Mouse (Mus musculus) liver, embryonic 13.5 days (tissue): ENCODE measurements around the gene Fgfr2. TPM values are rescaled to one million over a fixed set of nuclear protein-coding genes. Genes with fewer than 3 reads are reported as not detected.
A peak's percentile ranks its signal among the peaks of the same experiment; 100 is the strongest.

Source experiments
- ATAC-seq: fragments of 200-750 bp; cut with Nextera tagmentation; 2 replicates; pipeline ENCODE4 v1.8.0; 2017; ENCODE audit warnings: low read depth, mild to moderate bottlenecking, moderate number of reproducible peaks, moderate library complexity
- DNase-seq: peaks from one replicate; pipeline ENCODE4 v3.0.0; 2022
- H3K27ac ChIP-seq: fragments of 300-500 bp; sonication (generic); 2 replicates; pipeline ENCODE4 v1.5.1; 2015; ENCODE audit warnings: moderate library complexity, mild to moderate bottlenecking, inconsistent platforms
- H3K27me3 ChIP-seq: fragments of 300-500 bp; sonication (generic); 2 replicates; pipeline ENCODE4 v1.6.1; 2015; ENCODE audit warnings: mild to moderate bottlenecking, inconsistent platforms
- H3K36me3 ChIP-seq: fragments of 300-500 bp; sonication (generic); 2 replicates; pipeline ENCODE4 v1.6.1; 2015; ENCODE audit warnings: mild to moderate bottlenecking, inconsistent platforms
- H3K4me1 ChIP-seq: fragments of 300-500 bp; sonication (generic); replicated peaks from 2 replicates; pipeline ENCODE4 v1.6.1; 2015; ENCODE audit warnings: inconsistent platforms
- H3K4me2 ChIP-seq: fragments of 300-500 bp; sonication (generic); 2 replicates; pipeline ENCODE4 v1.6.1; 2015; ENCODE audit warnings: inconsistent platforms, mild to moderate bottlenecking, moderate library complexity
- H3K4me3 ChIP-seq: fragments of 300-500 bp; sonication (generic); replicated peaks from 2 replicates; pipeline ENCODE4 v1.5.1; 2015; ENCODE audit warnings: mild to moderate bottlenecking, inconsistent platforms
- H3K9ac ChIP-seq: fragments of 300-500 bp; sonication (generic); 2 replicates; pipeline ENCODE4 v1.6.1; 2015; ENCODE audit warnings: mild to moderate bottlenecking, inconsistent platforms
- H3K9me3 ChIP-seq: fragments of 300-500 bp; sonication (generic); replicated peaks from 2 replicates; pipeline ENCODE4 v1.6.1; 2016; ENCODE audit warnings: inconsistent platforms
- WGBS: fragments of 180-500 bp; shearing (Covaris S2); methylation state at CpG from one replicate; pipeline ENCODE4 v1.1.7; 2015; ENCODE audit not compliant: insufficient replicate concordance; 5-methylcytosine and 5-hydroxymethylcytosine counted together
- polyA plus RNA-seq: library from polyadenylated mRNA; unstranded; fragments of >200 nt; fragmentation: Nextera tagmentation; extraction: Ambion mirVana; gene quantifications from 2 replicates; pipeline ENCODE4 v1.2.1, GENCODE M21; 2015

Gene Fgfr2
- polyA plus RNA-seq, 1 experiment from 2014 or later: 8.9 TPM

GRCm38 (mm10) chr7:132764896-132765491, 358.2 kb downstream of the Fgfr2 start:
- Histone ChIP-seq H3K4me3 (no peak overlapping the region), H3K4me2 (0 out of 2 replicates have a peak overlapping the region, but pooled peaks have one; percentile 59), H3K9ac (peak overlapping the region; percentile 62), H3K36me3 (peaks cover 77% of the 10 kb centered on the region), H3K27me3 (no peaks in the 10 kb centered on the region), H3K9me3 (no peaks in the 10 kb centered on the region), H3K27ac (peak overlapping the region; percentile 94), H3K4me1 (peaks cover 74% of the 10 kb centered on the region)
- 75% methylated on average over 4 of the region's 4 CpGs for WGBS
- DNase-seq (no peak), ATAC-seq (no peak)

GRCm38 (mm10) chr7:132764314-132764713, 358.8 kb downstream of the Fgfr2 start:
- Histone ChIP-seq H3K4me3 (no peak overlapping the region), H3K9me3 (no peaks in the 10 kb centered on the region), H3K36me3 (peaks cover 77% of the 10 kb centered on the region), H3K4me2 (no peak overlapping the region), H3K9ac (0 out of 2 replicates have a peak overlapping the region, but pooled peaks have one; percentile 62), H3K27me3 (no peaks in the 10 kb centered on the region), H3K4me1 (peaks cover 67% of the 10 kb centered on the region), H3K27ac (peak overlapping the region; percentile 94)
- no peak for DNase-seq
- 91% methylated on average over 4 of the region's 4 CpGs for WGBS
- ATAC-seq: no peak

GRCm38 (mm10) chr7:132763911-132764310, 359.2 kb downstream of the Fgfr2 start:
- no peaks in the 10 kb centered on the region for H3K9me3 ChIP-seq
- ATAC-seq: no peak
- DNase-seq: no peak
- no peak overlapping the region for H3K4me3 ChIP-seq
- H3K27me3 ChIP-seq: no peaks in the 10 kb centered on the region
- no peak overlapping the region for H3K9ac ChIP-seq
- H3K36me3 ChIP-seq: peaks cover 77% of the 10 kb centered on the region
- peak overlapping the region; percentile 47 for H3K27ac ChIP-seq
- peaks cover 63% of the 10 kb centered on the region for H3K4me1 ChIP-seq
- H3K4me2 ChIP-seq: no peak overlapping the region
- 86% methylated on average over 5 of the region's 5 CpGs for whole genome bisulfite sequencing

GRCm38 (mm10) chr7:132763351-132763750, 359.8 kb downstream of the Fgfr2 start:
- H3K27ac ChIP-seq: peak overlapping the region; percentile 50
- H3K36me3 ChIP-seq: peaks cover 77% of the 10 kb centered on the region
- H3K27me3 ChIP-seq: no peaks in the 10 kb centered on the region
- H3K4me3 ChIP-seq: no peak overlapping the region
- peak overlapping the region; percentile 7; the same call in 1 of the 2 replicates for H3K9ac ChIP-seq
- ATAC-seq (no peak), DNase-seq (no peak)
- no peaks in the 10 kb centered on the region for H3K9me3 ChIP-seq
- H3K4me1 ChIP-seq: peaks cover 58% of the 10 kb centered on the region
- WGBS: 85% methylated on average over 6 of the region's 6 CpGs
- no peak overlapping the region for H3K4me2 ChIP-seq

GRCm38 (mm10) chr7:132761409-132761808, 361.7 kb downstream of the Fgfr2 start:
- 79% methylated on average over 2 of the region's 2 CpGs for WGBS
- Histone ChIP-seq H3K9ac (no peak overlapping the region), H3K36me3 (peaks cover 84% of the 10 kb centered on the region), H3K9me3 (no peaks in the 10 kb centered on the region), H3K27me3 (no peaks in the 10 kb centered on the region), H3K4me2 (no peak overlapping the region), H3K4me3 (no peak overlapping the region), H3K4me1 (peaks cover 47% of the 10 kb centered on the region), H3K27ac (no peak overlapping the region)
- DNase-seq (no peak), ATAC-seq (no peak)

GRCm38 (mm10) chr7:132760589-132761180, 362.5 kb downstream of the Fgfr2 start:
- Histone ChIP-seq H3K4me2 (no peak overlapping the region), H3K27me3 (no peaks in the 10 kb centered on the region), H3K9me3 (no peaks in the 10 kb centered on the region), H3K4me1 (peaks cover 46% of the 10 kb centered on the region), H3K27ac (no peak overlapping the region), H3K36me3 (peaks cover 92% of the 10 kb centered on the region), H3K9ac (no peak overlapping the region), H3K4me3 (no peak overlapping the region)
- no peak for DNase-seq
- ATAC-seq: no peak
- 94% methylated on average over 6 of the region's 6 CpGs for WGBS

GRCm38 (mm10) chr7:132759926-132760325, 363.2 kb downstream of the Fgfr2 start:
- no peaks in the 10 kb centered on the region for H3K27me3 ChIP-seq
- WGBS: 91% methylated on average over 6 of the region's 6 CpGs
- DNase-seq (no peak), ATAC-seq (no peak)
- no peak overlapping the region for H3K4me3 ChIP-seq
- no peak overlapping the region for H3K9ac ChIP-seq
- H3K9me3 ChIP-seq: no peaks in the 10 kb centered on the region
- H3K4me2 ChIP-seq: no peak overlapping the region
- no peak overlapping the region for H3K27ac ChIP-seq
- H3K36me3 ChIP-seq: peaks cover 93% of the 10 kb centered on the region
- H3K4me1 ChIP-seq: peaks cover 44% of the 10 kb centered on the region

- Histone ChIP-seq H3K27me3 (no peaks in the 10 kb centered on the region), H3K9me3 (no peaks in the 10 kb centered on the region), H3K36me3 (peaks cover 93% of the 10 kb centered on the region), H3K4me1 (peaks cover 44% of the 10 kb centered on the region), H3K4me3 (no peak overlapping the region), H3K27ac (no peak overlapping the region), H3K9ac (no peak overlapping the region), H3K4me2 (no peak overlapping the region)
- ATAC-seq (no peak), DNase-seq (no peak)
- 96% methylated on average over 22 of the region's 22 CpGs for WGBS
Observed at GRCm38 (mm10) chr7:132759405-132759891, 363.7 kb downstream of the Fgfr2 start.

GRCm38 (mm10) chr7:132758875-132759274, 364.3 kb downstream of the Fgfr2 start:
- Histone ChIP-seq H3K4me2 (no peak overlapping the region), H3K27ac (no peak overlapping the region), H3K4me3 (no peak overlapping the region), H3K9me3 (no peaks in the 10 kb centered on the region), H3K27me3 (no peaks in the 10 kb centered on the region), H3K4me1 (peaks cover 44% of the 10 kb centered on the region), H3K36me3 (peaks cover 93% of the 10 kb centered on the region), H3K9ac (no peak overlapping the region)
- DNase-seq (no peak), ATAC-seq (no peak)
- 80% methylated on average over 5 of the region's 5 CpGs for WGBS

- Histone ChIP-seq H3K27ac (peak overlapping the region; percentile 44; the same call in 1 of the 2 replicates), H3K9ac (0 out of 2 replicates have a peak overlapping the region, but pooled peaks have one; percentile 22), H3K9me3 (no peaks in the 10 kb centered on the region), H3K36me3 (peaks cover 94% of the 10 kb centered on the region), H3K4me1 (peaks cover 44% of the 10 kb centered on the region), H3K27me3 (no peaks in the 10 kb centered on the region), H3K4me2 (no peak overlapping the region), H3K4me3 (no peak overlapping the region)
- ATAC-seq (no peak), DNase-seq (no peak)
- 84% methylated on average over 5 of the region's 5 CpGs for WGBS
Observed at GRCm38 (mm10) chr7:132756325-132756724, 366.8 kb downstream of the Fgfr2 start.

- 77% methylated on average over 3 of the region's 3 CpGs for WGBS
- ATAC-seq: no peak
Observed at GRCm38 (mm10) chr7:132754389-132754750, 368.8 kb downstream of the Fgfr2 start.

More at GRCm38 (mm10) chr7:132754389-132754750, 368.8 kb downstream of the Fgfr2 start:
- Histone ChIP-seq H3K9ac (peak overlapping the region; percentile 42), H3K4me1 (peaks cover 45% of the 10 kb centered on the region), H3K27me3 (no peaks in the 10 kb centered on the region), H3K4me2 (no peak overlapping the region), H3K27ac (peak overlapping the region; percentile 50), H3K4me3 (no peak overlapping the region), H3K9me3 (no peaks in the 10 kb centered on the region), H3K36me3 (peaks cover 99% of the 10 kb centered on the region)
- no peak for DNase-seq
